Mouse (Mus musculus) erythroid progenitor cell, adult 5-6 weeks (primary cell): ENCODE results near the gene Fmnl3. TPM values are rescaled to one million over a fixed set of nuclear protein-coding genes. Genes with fewer than 3 reads are reported as not detected.

Experiments used
- ATAC-seq: replicated peaks from 2 replicates; pipeline ENCODE4 v1.8.0; 2016; ENCODE audit warnings: moderate number of reproducible peaks, mild to moderate bottlenecking, moderate TSS enrichment, inconsistent platforms; ENCODE audit not compliant: poor library complexity, low FRiP score, severe bottlenecking
- total RNA-seq, 2 experiments: library from RNA; stranded (forward) in 1 of 2; stranded (reverse) in 1 of 2; fragments of 150-400 nt in 1 of 2; fragments of 186-747, 209-891 nt in 1 of 2; gene quantifications; 2 replicates each; pipeline versions ENCODE4 v1.2.3 to v1.2.4; 2015 to 2017; ENCODE audit warnings: low replicate concordance in 2 of 2

Gene Fmnl3
- total RNA-seq (2015; ENCODE audit: low replicate concordance) (3.6 and 5.0 TPM in 2 replicates), total RNA-seq (2017; ENCODE audit: low replicate concordance) (1.5 and 2.7 TPM in 2 replicates)

DNA sequence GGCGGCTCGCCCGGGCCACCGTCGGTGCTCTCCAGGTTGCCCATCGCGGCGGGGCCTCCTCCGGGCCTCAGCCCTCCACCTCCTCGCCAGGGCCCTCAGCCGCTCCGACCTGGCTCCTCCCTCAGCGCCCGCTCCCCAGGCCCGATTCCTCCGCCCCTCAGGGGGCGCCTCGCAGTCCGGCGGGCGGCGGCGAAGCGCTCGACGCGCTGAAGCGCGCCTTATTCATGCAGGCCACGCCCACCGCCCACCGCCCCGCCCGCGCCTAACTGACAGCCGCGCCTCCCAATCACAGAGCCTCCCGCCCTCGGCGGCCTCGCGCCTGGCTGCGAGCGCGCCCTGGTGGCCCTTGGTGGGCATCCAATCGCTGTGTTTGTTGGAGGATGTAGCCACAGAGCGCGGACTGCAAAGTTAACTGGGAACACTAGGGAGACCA is at the start of gene Fmnl3:
Gene Fmnl3 (minus strand): TSS at position 224 of the 433 bp plus-strand sequence.
- peak; percentile 89 for ATAC-seq

DNA sequence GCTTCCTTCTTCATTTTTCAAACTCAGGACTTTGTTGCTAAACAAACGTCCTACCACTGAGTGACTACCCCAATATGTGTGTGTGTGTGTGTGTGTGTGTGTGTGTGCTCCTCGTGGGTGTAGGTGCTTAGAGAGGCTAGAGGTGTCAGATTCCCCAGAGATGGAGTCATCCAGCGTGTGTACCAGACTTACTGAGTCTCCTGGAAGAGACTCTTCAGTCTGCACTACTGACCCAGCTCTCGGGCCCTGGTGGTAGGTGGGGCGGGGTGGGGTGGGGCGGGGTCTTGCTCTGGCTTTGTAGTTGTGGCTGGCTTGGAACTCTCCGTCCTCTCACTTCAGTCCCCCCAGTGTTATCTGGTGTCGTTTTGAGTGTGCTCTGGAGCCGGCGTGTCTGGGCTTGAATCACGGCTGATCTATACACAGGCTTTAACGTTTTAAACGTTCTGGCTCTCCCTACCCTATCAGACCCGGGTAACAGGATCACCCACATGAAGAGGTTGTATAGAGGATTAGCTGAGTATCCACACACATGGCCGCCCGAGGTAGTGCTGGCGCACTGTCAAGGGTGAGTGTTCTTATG is 47.5 kb upstream of the Fmnl3 start:
- ATAC-seq: no peak

GRCm38 (mm10) chr15:99416957-99417356 is 46.7 kb upstream of the Fmnl3 start:
- ATAC-seq: no peak

- ATAC-seq: peak; percentile 85
Observed at GRCm38 (mm10) chr15:99416348-99416882, 46.1 kb upstream of the Fmnl3 start.

DNA sequence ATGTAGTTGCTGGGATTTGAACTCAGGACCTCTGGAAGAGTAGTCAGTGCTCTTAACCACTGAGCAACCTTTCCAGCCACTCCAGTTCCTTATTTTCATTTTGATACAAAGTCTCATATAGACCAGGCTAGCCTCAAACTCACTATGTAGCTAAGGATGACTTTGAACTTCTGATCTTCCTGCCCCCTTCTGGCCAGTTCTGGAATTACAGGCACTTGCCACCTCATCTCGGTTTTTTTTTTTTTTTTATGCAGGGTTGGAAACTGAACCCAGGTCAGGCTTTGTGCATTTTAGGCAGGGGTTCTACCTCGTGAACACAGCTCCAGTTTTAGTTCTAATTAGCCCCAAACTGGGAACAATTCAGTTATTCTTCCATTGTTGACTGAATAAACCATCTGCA is 45.5 kb upstream of the Fmnl3 start:
- 0 out of 2 replicates have a peak, but pooled peaks have one; percentile 42 for ATAC-seq

DNA sequence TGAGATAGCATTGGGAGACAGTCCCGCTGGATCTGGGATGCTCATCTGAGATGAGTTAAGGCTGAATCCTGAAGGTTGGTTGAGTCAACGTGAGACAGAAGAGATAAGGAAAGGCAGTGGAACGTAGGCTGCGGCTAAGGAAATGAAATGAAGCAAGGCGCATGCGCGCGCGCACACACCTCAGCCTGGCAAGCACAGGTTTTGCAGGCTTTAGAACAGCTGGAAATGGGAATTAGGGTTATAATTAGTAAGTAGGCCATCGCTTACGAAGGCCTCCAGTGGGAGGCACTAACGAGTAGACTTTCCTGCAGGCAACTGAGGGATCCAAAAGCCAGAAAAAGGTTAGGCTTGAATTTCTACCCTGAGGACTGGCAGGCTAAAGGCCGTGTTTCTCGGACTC is 41.5 kb upstream of the Fmnl3 start:
- ATAC-seq: no peak

DNA sequence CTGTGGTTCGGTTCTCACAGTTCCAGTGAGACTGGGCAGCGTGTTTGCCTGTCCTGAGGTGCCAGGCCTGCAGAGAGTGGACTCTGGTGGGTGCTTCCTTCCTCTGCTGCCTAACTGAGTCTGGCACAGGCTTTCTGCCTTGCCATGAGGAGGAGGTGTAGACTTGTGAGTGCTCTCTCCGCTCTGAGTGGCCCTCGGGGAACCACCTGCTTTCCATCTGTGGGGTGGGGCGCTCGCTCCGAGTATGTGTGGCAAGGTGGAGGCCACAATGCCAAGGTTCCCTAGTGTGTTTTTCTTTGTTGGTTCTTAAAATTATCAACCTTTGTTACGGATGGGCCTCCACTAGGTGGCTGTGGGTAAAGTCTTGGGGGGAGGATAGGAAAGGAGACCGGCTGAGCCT is 38.6 kb upstream of the Fmnl3 start:
- no peak for ATAC-seq

GRCm38 (mm10) chr15:99406986-99407570 is 36.8 kb upstream of the Fmnl3 start:
- no peak for ATAC-seq

GRCm38 (mm10) chr15:99405150-99405549 is 34.9 kb upstream of the Fmnl3 start:
- no peak for ATAC-seq

DNA sequence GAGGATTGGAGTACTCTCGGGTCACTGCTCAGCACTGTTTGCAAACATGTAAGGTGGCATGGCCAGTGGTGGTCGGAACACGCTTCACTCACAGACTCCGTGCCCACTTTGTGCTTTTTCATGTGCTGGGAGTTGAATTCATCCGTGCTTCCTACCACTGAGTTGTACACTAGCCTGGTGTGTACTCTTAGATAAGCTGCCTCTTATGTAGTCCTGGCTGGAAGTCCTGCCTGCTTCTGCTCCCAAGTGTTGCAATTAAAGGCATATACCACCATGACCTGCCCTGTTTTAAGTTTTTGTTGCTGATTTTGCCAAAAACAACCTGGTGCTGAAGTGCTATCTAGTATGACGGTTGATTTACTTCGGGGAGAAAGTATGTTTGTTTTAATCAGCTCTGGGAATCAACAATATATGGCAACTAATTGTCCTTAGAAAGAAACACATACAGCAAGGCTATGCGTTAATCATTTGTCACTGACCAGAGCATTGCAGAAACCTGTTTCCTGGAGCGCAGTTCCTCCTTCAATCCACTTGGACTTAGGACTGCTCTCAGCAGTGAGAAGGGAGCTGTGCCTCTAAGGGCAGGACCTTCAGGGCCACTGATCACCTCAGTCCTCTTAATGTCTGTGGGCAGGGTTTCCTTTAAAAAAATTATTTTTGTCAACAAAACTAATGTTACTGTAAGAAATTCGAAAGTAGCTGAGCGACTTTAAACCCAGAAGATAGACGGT is 33.0 kb upstream of the Fmnl3 start:
- no peak for ATAC-seq

DNA sequence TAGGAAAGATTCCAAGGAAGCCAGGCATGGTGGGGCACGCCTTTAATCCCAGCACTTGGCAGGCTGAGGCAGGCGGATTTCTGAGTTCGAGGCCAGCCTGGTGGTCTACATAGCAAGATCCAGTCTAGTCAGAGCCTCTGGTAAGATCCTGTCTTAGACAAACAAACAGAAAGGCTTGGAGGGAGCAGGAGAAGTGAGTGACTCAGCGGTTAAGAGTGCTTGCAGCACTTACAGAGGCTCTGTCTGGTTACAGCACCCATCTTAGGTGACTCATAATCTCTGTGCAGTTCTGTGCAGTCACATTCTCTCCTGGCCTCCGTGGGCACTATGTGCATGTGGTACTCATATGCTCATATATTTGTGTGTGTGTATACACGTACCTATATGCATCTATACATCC is 30.3 kb upstream of the Fmnl3 start:
- no peak for ATAC-seq

DNA sequence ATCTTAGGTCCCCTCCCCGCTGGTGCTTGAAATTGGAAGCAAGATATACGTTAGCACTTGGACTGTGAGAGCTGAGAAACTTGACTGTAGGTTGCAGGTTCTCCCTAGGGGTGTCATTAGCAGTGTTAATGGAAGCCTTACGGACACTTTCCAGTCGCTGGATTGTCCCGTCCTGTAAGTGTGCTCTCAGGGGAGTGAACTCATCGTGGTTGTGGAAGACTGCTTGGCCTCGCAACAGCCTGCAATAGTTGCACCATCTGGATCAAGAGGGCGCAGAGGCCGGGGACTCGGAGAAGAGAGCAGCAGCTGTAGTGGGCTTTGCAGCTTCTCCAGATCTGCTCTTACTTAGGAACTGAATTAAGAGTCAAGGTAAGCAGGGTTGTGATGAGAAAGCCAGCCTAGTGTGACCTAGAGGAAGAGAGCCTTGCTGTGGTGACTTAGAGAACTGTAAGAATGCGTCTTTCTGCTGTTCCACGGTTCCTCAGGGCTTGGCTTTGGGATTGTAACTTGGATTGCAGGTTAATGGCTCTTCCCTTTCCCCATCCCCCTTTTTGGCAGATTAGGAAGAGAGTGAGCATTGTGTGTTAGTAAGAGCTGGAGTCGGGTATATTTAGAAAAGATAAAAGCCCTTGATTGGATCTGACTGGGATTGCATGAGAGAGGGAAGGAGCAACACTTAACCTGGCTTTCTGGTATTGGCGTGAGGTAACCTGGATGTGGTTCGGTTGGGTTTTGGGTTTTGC is 29.4 kb upstream of the Fmnl3 start:
- no peak for ATAC-seq

- ATAC-seq: no peak
Observed at GRCm38 (mm10) chr15:99397622-99398021, 27.3 kb upstream of the Fmnl3 start.

DNA sequence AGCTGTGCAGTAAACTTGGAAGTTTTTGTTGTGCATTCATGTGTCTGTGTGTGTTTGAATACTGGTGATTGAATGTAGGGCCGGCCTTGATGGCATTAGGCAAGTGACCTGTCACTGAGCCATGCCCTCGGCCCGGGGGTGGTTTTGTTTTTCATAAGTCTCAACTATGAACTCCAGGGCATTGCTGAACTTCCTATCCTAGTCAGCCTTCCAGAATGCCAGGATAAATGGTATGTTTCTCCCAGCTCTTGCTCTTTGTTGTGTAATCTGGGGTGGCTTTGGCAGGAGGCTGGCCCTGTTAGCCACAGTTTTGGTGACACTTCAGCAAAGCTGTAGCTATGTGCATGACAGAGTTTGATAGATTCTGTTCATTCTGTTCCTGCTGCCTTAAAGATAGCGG is 26.6 kb upstream of the Fmnl3 start:
- no peak for ATAC-seq

- no peak for ATAC-seq
Observed at GRCm38 (mm10) chr15:99396462-99396861, 26.2 kb upstream of the Fmnl3 start.

- ATAC-seq: peak; percentile 61
Observed at GRCm38 (mm10) chr15:99393386-99394252, 23.3 kb upstream of the Fmnl3 start.

GRCm38 (mm10) chr15:99392486-99393385 is 22.5 kb upstream of the Fmnl3 start, which contains the start of gene Tmbim6:
Tmbim6 (plus strand) TSS chr15:99392882.
- ATAC-seq: peak; percentile 92

- ATAC-seq: no peak
Observed at GRCm38 (mm10) chr15:99391975-99392374, 21.7 kb upstream of the Fmnl3 start.
